Mouse (Mus musculus): ENCODE data around the gene Lrrc8c. TPM values are rescaled to one million over a fixed set of nuclear protein-coding genes. Genes with fewer than 3 reads are reported as not detected.

Lrrc8c gene
- total RNA-seq, 2 experiments from 2014 or later = 7.9 to 8.4 TPM

GRCm38 (mm10) chr5:105501136-105501535 lies 18.1 kb upstream of the Lrrc8c start:
- DNase-seq = no peak

GRCm38 (mm10) chr5:105508813-105509212 lies 10.4 kb upstream of the Lrrc8c start:
- no peak for DNase-seq

- DNase-seq = no peak
Observed at GRCm38 (mm10) chr5:105512297-105512696, 6.9 kb upstream of the Lrrc8c start.

- DNase-seq = no peak
Observed at GRCm38 (mm10) chr5:105515532-105515931, 3.7 kb upstream of the Lrrc8c start.

- DNase-seq = no peak
Observed at GRCm38 (mm10) chr5:105516290-105516689, 2.9 kb upstream of the Lrrc8c start.

GRCm38 (mm10) chr5:105517992-105518625 lies 1.1 kb upstream of the Lrrc8c start:
- no peak for DNase-seq

GRCm38 (mm10) chr5:105518626-105519095 lies 527 bp upstream of the Lrrc8c start:
- DNase-seq = no peak

GRCm38 (mm10) chr5:105519976-105520300 lies 750 bp downstream of the Lrrc8c start:
- no peak for DNase-seq

GRCm38 (mm10) chr5:105520442-105520965 lies 1.3 kb downstream of the Lrrc8c start:
- no peak for DNase-seq

- no peak for DNase-seq
Observed at GRCm38 (mm10) chr5:105523452-105523851, 4.3 kb downstream of the Lrrc8c start.

GRCm38 (mm10) chr5:105525004-105525403 lies 5.8 kb downstream of the Lrrc8c start:
- no peak for DNase-seq

GRCm38 (mm10) chr5:105526107-105526645 lies 7.0 kb downstream of the Lrrc8c start:
- no peak for DNase-seq

- no peak for DNase-seq
Observed at GRCm38 (mm10) chr5:105526766-105527165, 7.6 kb downstream of the Lrrc8c start.

GRCm38 (mm10) chr5:105527477-105528331 lies 8.5 kb downstream of the Lrrc8c start:
- DNase-seq = no peak

- DNase-seq = no peak
Observed at GRCm38 (mm10) chr5:105530576-105530975, 11.4 kb downstream of the Lrrc8c start.

GRCm38 (mm10) chr5:105535186-105535585 lies 16.0 kb downstream of the Lrrc8c start:
- DNase-seq = no peak

- no peak for DNase-seq
Observed at GRCm38 (mm10) chr5:105536172-105536571, 17.0 kb downstream of the Lrrc8c start.

- no peak for DNase-seq
Observed at GRCm38 (mm10) chr5:105537101-105537723, 18.0 kb downstream of the Lrrc8c start.

GRCm38 (mm10) chr5:105541051-105541450 lies 21.9 kb downstream of the Lrrc8c start:
- no peak for DNase-seq

GRCm38 (mm10) chr5:105545126-105545525 lies 25.9 kb downstream of the Lrrc8c start:
- DNase-seq = no peak

- DNase-seq = no peak
Observed at GRCm38 (mm10) chr5:105547115-105547514, 27.9 kb downstream of the Lrrc8c start.

- DNase-seq = no peak
Observed at GRCm38 (mm10) chr5:105551808-105552207, 32.6 kb downstream of the Lrrc8c start.

- no peak for DNase-seq
Observed at GRCm38 (mm10) chr5:105556291-105556690, 37.1 kb downstream of the Lrrc8c start.

Measured in gastrocnemius, postnatal 25 days (tissue).